Mouse (Mus musculus) ES-Bruce4 (cell line): Measurements from ENCODE around the gene Tmem131l.

Experiments used
- CTCF ChIP-seq: IDR thresholded peaks from one replicate; pipeline ENCODE4 v1.8.1; 2011; ENCODE audit warnings: low read depth, low read length
- EP300 ChIP-seq: IDR thresholded peaks from 2 replicates; pipeline ENCODE4 v1.6.1; 2011; ENCODE audit warnings: low read depth, low read length; ENCODE audit not compliant: insufficient read depth
- POLR2A ChIP-seq: IDR thresholded peaks from one replicate; pipeline ENCODE4 v1.8.1; 2011; ENCODE audit warnings: low read length; ENCODE audit not compliant: insufficient read depth

DNA sequence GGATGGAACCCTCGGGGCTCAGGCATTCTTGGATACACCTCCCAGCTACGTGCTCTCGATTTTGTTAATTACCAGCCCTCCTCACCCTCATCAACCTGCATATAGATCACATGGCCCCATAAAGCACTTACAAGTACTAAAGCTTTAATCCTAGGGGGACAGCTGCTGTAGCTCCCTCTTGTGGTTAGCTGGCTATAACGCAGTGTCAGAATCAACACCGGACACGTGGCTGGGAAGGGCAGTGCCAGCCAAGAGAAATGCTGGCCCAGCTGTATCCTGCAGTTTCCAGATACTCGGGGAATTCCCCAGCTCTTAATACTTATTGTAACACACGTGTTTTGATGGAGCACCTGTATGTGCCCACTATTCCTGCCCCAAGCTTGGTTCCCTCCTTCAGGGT is 140.4 kb downstream of the Tmem131l start:
- TF ChIP-seq POLR2A: no peak
- TF ChIP-seq CTCF: peak; percentile 67
- TF ChIP-seq EP300: no peak
